Mouse (Mus musculus) CH12.LX (cell line): Measurements from ENCODE around the gene Kiss1r. TPM values are rescaled to one million over a fixed set of nuclear protein-coding genes. Genes with fewer than 3 reads are reported as not detected.
A peak's percentile ranks its signal among the peaks of the same experiment; 100 is the strongest.

Experiments used
- DNase-seq: peaks from one replicate; pipeline ENCODE4 v3.0.0-alpha.2; 2013; ENCODE audit errors: extremely low read depth
- H3K27ac ChIP-seq: 2 replicates; pipeline ENCODE4 v1.5.1; 2012; ENCODE audit warnings: low read depth, mild to moderate bottlenecking, control low read depth, moderate library complexity; ENCODE audit not compliant: insufficient read depth
- H3K27me3 ChIP-seq: replicated peaks from 2 replicates; pipeline ENCODE3; 2012; ENCODE audit warnings: inconsistent platforms
- H3K36me3 ChIP-seq, 2 experiments: replicated peaks in 1 of 2; 2 replicates each; pipeline versions ENCODE3 to v1.6.1; 2012; ENCODE audit warnings: inconsistent platforms in 1 of 2, low read length in 1 of 2, mild to moderate bottlenecking in 1 of 2, mixed read lengths in 1 of 2, moderate library complexity in 1 of 2; ENCODE audit not compliant: control insufficient read depth in 1 of 2, insufficient read depth in 1 of 2
- H3K4me1 ChIP-seq, 2 experiments: 2 replicates each; pipeline ENCODE4 v1.6.1; 2012; ENCODE audit warnings: inconsistent platforms in 1 of 2, moderate library complexity in 1 of 2; ENCODE audit not compliant: insufficient read depth in 2 of 2, control insufficient read depth in 1 of 2
- H3K4me2 ChIP-seq: 2 replicates; pipeline ENCODE4 v1.6.1; 2012; ENCODE audit warnings: low read depth, mild to moderate bottlenecking, control low read depth; ENCODE audit not compliant: poor library complexity, insufficient read depth, severe bottlenecking
- H3K4me3 ChIP-seq, 3 experiments: fragments of 150-350 bp in 1 of 3; sonication (generic) in 1 of 3; replicated peaks in 1 of 3; 2 replicates each; pipeline versions ENCODE3 to v1.5.1; 2011 to 2012; ENCODE audit warnings: low read depth in 2 of 3, low read length in 2 of 3, mild to moderate bottlenecking in 2 of 3, moderate library complexity in 2 of 3, control low read depth in 1 of 3, improper control_type of control experiment in 1 of 3, inconsistent platforms in 1 of 3, mixed read lengths in 1 of 3; ENCODE audit not compliant: poor library complexity in 1 of 3
- H3K79me2 ChIP-seq: replicated peaks from 2 replicates; pipeline ENCODE4 v1.6.1; 2012; ENCODE audit warnings: mild to moderate bottlenecking, moderate library complexity; ENCODE audit not compliant: control insufficient read depth, poor library complexity, insufficient read depth, severe bottlenecking; ENCODE audit errors: extremely low read depth
- H3K9ac ChIP-seq: 2 replicates; pipeline ENCODE4 v1.6.1; 2012; ENCODE audit warnings: low read depth, mild to moderate bottlenecking, control low read depth, moderate library complexity; ENCODE audit not compliant: insufficient read depth
- H3K9me3 ChIP-seq: replicated peaks from 2 replicates; pipeline ENCODE3; 2012; ENCODE audit warnings: low read length, inconsistent platforms, mixed read lengths
- BHLHE40 ChIP-seq: IDR thresholded peaks from 2 replicates; pipeline ENCODE4 v1.6.1; 2011; ENCODE audit warnings: mild to moderate bottlenecking, low read depth, low read length, improper control_type of control experiment
- CHD1 ChIP-seq: IDR thresholded peaks from 2 replicates; pipeline ENCODE4 v1.6.1; 2012; ENCODE audit warnings: low read depth, low read length, improper control_type of control experiment, inconsistent platforms
- CHD2 ChIP-seq: IDR thresholded peaks from 2 replicates; pipeline ENCODE4 v1.6.1; 2011; ENCODE audit warnings: low read length, improper control_type of control experiment
- CTCF ChIP-seq, 2 experiments: IDR thresholded peaks in 1 of 2; conservative IDR thresholded peaks in 1 of 2; 2 replicates each; pipeline ENCODE4 v1.5.1; 2011 to 2012; ENCODE audit warnings: low read depth in 2 of 2, low read length in 2 of 2, improper control_type of control experiment in 1 of 2, inconsistent platforms in 1 of 2, mild to moderate bottlenecking in 1 of 2, moderate library complexity in 1 of 2
- E2F4 ChIP-seq: IDR thresholded peaks from 2 replicates; pipeline ENCODE4 v1.6.1; 2011; ENCODE audit warnings: low read depth, low read length, improper control_type of control experiment; ENCODE audit not compliant: insufficient replicate concordance
- ELF1 ChIP-seq: IDR thresholded peaks from 2 replicates; pipeline ENCODE4 v1.6.1; 2014; ENCODE audit warnings: low read depth, mild to moderate bottlenecking, inconsistent platforms, low read length, improper control_type of control experiment
- EP300 ChIP-seq: IDR thresholded peaks from 2 replicates; pipeline ENCODE4 v1.6.1; 2011; ENCODE audit warnings: low read length, improper control_type of control experiment
- ETS1 ChIP-seq: conservative IDR thresholded peaks from 2 replicates; pipeline ENCODE4 v1.6.1; 2012; ENCODE audit warnings: low read depth, mild to moderate bottlenecking, inconsistent platforms, low read length, improper control_type of control experiment, moderate library complexity
- GABPA ChIP-seq: IDR thresholded peaks from 2 replicates; pipeline ENCODE4 v1.6.1; 2012; ENCODE audit warnings: low read depth, low read length, improper control_type of control experiment, inconsistent platforms; ENCODE audit not compliant: insufficient replicate concordance
- HCFC1 ChIP-seq: IDR thresholded peaks from 2 replicates; pipeline ENCODE4 v1.6.1; 2012; ENCODE audit warnings: low read depth, mild to moderate bottlenecking, inconsistent platforms, low read length, improper control_type of control experiment
- IRF4 ChIP-seq: IDR thresholded peaks from 2 replicates; pipeline ENCODE4 v1.6.1; 2014; ENCODE audit warnings: low read depth, mild to moderate bottlenecking, inconsistent platforms, low read length, improper control_type of control experiment
- JUN ChIP-seq: IDR thresholded peaks from 2 replicates; pipeline ENCODE4 v1.6.1; 2011; ENCODE audit warnings: low read depth, mild to moderate bottlenecking, low read length, improper control_type of control experiment, moderate library complexity; ENCODE audit not compliant: insufficient read depth
- JUND ChIP-seq: conservative IDR thresholded peaks from 2 replicates; pipeline ENCODE4 v1.6.1; 2011; ENCODE audit warnings: low read depth, low read length, improper control_type of control experiment
- KAT2A ChIP-seq: IDR thresholded peaks from 2 replicates; pipeline ENCODE4 v1.6.1; 2012; ENCODE audit warnings: low read length, improper control_type of control experiment, inconsistent platforms; ENCODE audit not compliant: insufficient replicate concordance
- MAFK ChIP-seq: IDR thresholded peaks from 2 replicates; pipeline ENCODE4 v1.6.1; 2011; ENCODE audit warnings: low read length, improper control_type of control experiment; ENCODE audit not compliant: insufficient replicate concordance
- MAX ChIP-seq: IDR thresholded peaks from 2 replicates; pipeline ENCODE4 v1.6.1; 2011; ENCODE audit warnings: low read length, improper control_type of control experiment
- MAZ ChIP-seq: IDR thresholded peaks from 2 replicates; pipeline ENCODE4 v1.6.1; 2012; ENCODE audit warnings: low read depth, mild to moderate bottlenecking, inconsistent platforms, low read length, improper control_type of control experiment, moderate library complexity
- MEF2A ChIP-seq: IDR thresholded peaks from 2 replicates; pipeline ENCODE4 v1.6.1; 2014; ENCODE audit warnings: low read depth, mild to moderate bottlenecking, inconsistent platforms, low read length, improper control_type of control experiment, borderline replicate concordance
- MXI1 ChIP-seq: IDR thresholded peaks from 2 replicates; pipeline ENCODE4 v1.6.1; 2011; ENCODE audit warnings: mild to moderate bottlenecking, low read depth, low read length, improper control_type of control experiment
- MYC ChIP-seq: IDR thresholded peaks from 2 replicates; pipeline ENCODE4 v1.6.1; 2011; ENCODE audit warnings: low read depth, mild to moderate bottlenecking, improper control_type of control experiment, low read length
- NELFE ChIP-seq: IDR thresholded peaks from 2 replicates; pipeline ENCODE4 v1.6.1; 2011; ENCODE audit warnings: low read depth, low read length, improper control_type of control experiment
- NRF1 ChIP-seq: IDR thresholded peaks from 2 replicates; pipeline ENCODE4 v1.6.1; 2014; ENCODE audit warnings: low read depth, mild to moderate bottlenecking, inconsistent platforms, low read length, improper control_type of control experiment, moderate library complexity
- PAX5 ChIP-seq: IDR thresholded peaks from 2 replicates; pipeline ENCODE4 v1.6.1; 2012; ENCODE audit warnings: low read length, inconsistent platforms, mixed read lengths
- POLR2A ChIP-seq: IDR thresholded peaks from 2 replicates; pipeline ENCODE4 v1.6.1; 2011; ENCODE audit warnings: low read depth, mild to moderate bottlenecking, improper control_type of control experiment, low read length
- POLR2AphosphoS2 ChIP-seq: IDR thresholded peaks from 2 replicates; pipeline ENCODE4 v1.6.1; 2011; ENCODE audit warnings: low read depth, low read length, improper control_type of control experiment
- RAD21 ChIP-seq: IDR thresholded peaks from 2 replicates; pipeline ENCODE4 v1.6.1; 2011; ENCODE audit warnings: low read depth, mild to moderate bottlenecking, low read length, improper control_type of control experiment, moderate library complexity
- RCOR1 ChIP-seq: conservative IDR thresholded peaks from 2 replicates; pipeline ENCODE4 v1.6.1; 2012; ENCODE audit warnings: low read depth, mild to moderate bottlenecking, inconsistent platforms, low read length, improper control_type of control experiment
- SIN3A ChIP-seq: IDR thresholded peaks from 2 replicates; pipeline ENCODE4 v1.6.1; 2012; ENCODE audit warnings: low read length, improper control_type of control experiment, inconsistent platforms
- SMC3 ChIP-seq: IDR thresholded peaks from 2 replicates; pipeline ENCODE4 v1.6.1; 2011; ENCODE audit warnings: low read depth, low read length, improper control_type of control experiment
- TBP ChIP-seq: conservative IDR thresholded peaks from 2 replicates; pipeline ENCODE4 v1.6.1; 2011; ENCODE audit warnings: low read depth, low read length, improper control_type of control experiment
- TCF12 ChIP-seq: IDR thresholded peaks from 2 replicates; pipeline ENCODE4 v1.6.1; 2014; ENCODE audit warnings: low read depth, mild to moderate bottlenecking, inconsistent platforms, low read length, improper control_type of control experiment
- UBTF ChIP-seq: IDR thresholded peaks from 2 replicates; pipeline ENCODE4 v1.6.1; 2012; ENCODE audit warnings: low read depth, mild to moderate bottlenecking, inconsistent platforms, low read length, improper control_type of control experiment, moderate library complexity
- USF1 ChIP-seq: IDR thresholded peaks from 2 replicates; pipeline ENCODE4 v1.6.1; 2014; ENCODE audit warnings: low read depth, mild to moderate bottlenecking, inconsistent platforms, low read length, improper control_type of control experiment
- USF2 ChIP-seq: conservative IDR thresholded peaks from 2 replicates; pipeline ENCODE4 v1.6.1; 2011; ENCODE audit warnings: low read depth, low read length, improper control_type of control experiment
- ZC3H11A ChIP-seq: IDR thresholded peaks from 2 replicates; pipeline ENCODE4 v1.6.1; 2012; ENCODE audit warnings: low read depth, mild to moderate bottlenecking, inconsistent platforms, low read length, improper control_type of control experiment
- ZKSCAN1 ChIP-seq: IDR thresholded peaks from 2 replicates; pipeline ENCODE4 v1.6.1; 2012; ENCODE audit warnings: low read depth, inconsistent platforms, low read length, improper control_type of control experiment, borderline replicate concordance
- ZMIZ1 ChIP-seq: IDR thresholded peaks from 2 replicates; pipeline ENCODE4 v1.6.1; 2012; ENCODE audit warnings: low read depth, mild to moderate bottlenecking, inconsistent platforms, low read length, improper control_type of control experiment
- ZNF384 ChIP-seq: IDR thresholded peaks from 2 replicates; pipeline ENCODE4 v1.6.1; 2012; ENCODE audit warnings: low read depth, low read length, improper control_type of control experiment, inconsistent platforms
- dilution Hi-C: fragments of 300-500 bp; cut with MboI; formaldehyde crosslinking; loops from 2 replicates; pipeline ENCODE4 v1.14.3; 2020; ENCODE audit warnings: low sequenced_read_pairs; ENCODE audit not compliant: extremely low pct_unique_long_range_greater_than_20kb, extremely low pct_ligation_motif_present
- in situ Hi-C: fragments of 300-500 bp; cut with MboI; formaldehyde crosslinking; loops from 3 replicates; pipeline ENCODE4 v1.14.3; 2019; ENCODE audit warnings: low sequenced_read_pairs, low pct_ligation_motif_present, low pct_unique_long_range_greater_than_20kb, mixed read lengths
- polyA plus RNA-seq: library from polyadenylated mRNA; unstranded; fragments of >175 nt; gene quantifications from 2 replicates; pipeline ENCODE4 v1.2.1, GENCODE M21; 2012; ENCODE audit warnings: low read depth; ENCODE audit not compliant: insufficient read length
- total RNA-seq, 2 experiments: library from RNA; depleted of rRNA; stranded (reverse); fragments of 300-350 nt in 1 of 2; fragments of >200 nt in 1 of 2; gene quantifications; 2 replicates each; pipeline ENCODE4 v1.2.3; 2012 to 2014

The Kiss1r gene
- total and polyA plus RNA-seq, 3 experiments, result 0.17 to 0.76 (median 0.24) TPM

- H3K27me3 ChIP-seq, result no peaks in the 10 kb centered on the region
- H3K9ac ChIP-seq, result peak overlapping the region; percentile 98
- TF ChIP-seq MYC (no peak), MAX (peak; percentile 57; the same call in 1 of the 2 replicates), ETS1 (peak; percentile 85), MXI1 (no peak), MAFK (no peak), PAX5 (no peak), BHLHE40 (peak; percentile 62), MEF2A (peak; percentile 78), ZC3H11A (no peak), E2F4 (no peak), POLR2A (0 out of 2 replicates have a peak, but pooled peaks have one; percentile 20), HCFC1 (no peak), GABPA (no peak), TCF12 (peak; percentile 96), TBP (no peak), ELF1 (no peak), ZMIZ1 (no peak), NRF1 (0 out of 2 replicates have a peak, but pooled peaks have one; percentile 22), USF2 (no peak), NELFE (no peak), JUND (0 out of 2 replicates have a peak, but pooled peaks have one; percentile 26), RAD21 (no peak; the same call in none of the 2 replicates), CHD1 (no peak), ZNF384 (no peak), CTCF (conservative IDR thresholded peaks at IDR 0.05 in 1 of 2, IDR thresholded peaks at IDR 0.05 in 1 of 2; ENCODE audit: low read depth in 2 of 2, low read length in 2 of 2) (peak in 1 of 2 experiments; percentile 17; a peak in 1 of 4 replicates), IRF4 (no peak), CHD2 (peak; percentile 29; the same call in 1 of the 2 replicates), UBTF (no peak), KAT2A (no peak), SMC3 (no peak), POLR2AphosphoS2 (peak; percentile 37; the same call in 1 of the 2 replicates), ZKSCAN1 (no peak), MAZ (no peak; the same call in 1 of the 2 replicates), SIN3A (peak; percentile 83; the same call in 1 of the 2 replicates), JUN (peak; percentile 65), USF1 (no peak), RCOR1 (0 out of 2 replicates have a peak, but pooled peaks have one; percentile 29), EP300 (peak; percentile 74)
- H3K27ac ChIP-seq, result peak overlapping the region; percentile 65
- peaks cover 83% of the 10 kb centered on the region for H3K79me2 ChIP-seq
- H3K4me3 ChIP-seq, result peak overlapping the region; percentile 72 to 96 (median 91)
- in situ Hi-C loops, result loop anchor here (5.0 kb wide), 2 partner anchors 32 to 38 kb away; partner anchors contain the start of genes Cfd and Wdr18
- no peaks in the 10 kb centered on the region for H3K9me3 ChIP-seq
- peaks cover 26 to 69% of the 10 kb centered on the region in 2 experiments for H3K4me1 ChIP-seq
- H3K36me3 ChIP-seq, result peaks cover 43 to 55% of the 10 kb centered on the region in 2 experiments
- peak overlapping the region; percentile 78 for H3K4me2 ChIP-seq
- peak; percentile 76 for DNase-seq
- dilution Hi-C loops, result no loop called here
Measured at GRCm38 (mm10) chr10:79929967-79930825, 13.4 kb downstream of the Kiss1r start.
